Mouse (Mus musculus): ENCODE measurements around the gene Cirbp. TPM values are rescaled to one million over a fixed set of nuclear protein-coding genes. Genes with fewer than 3 reads are reported as not detected.

The Cirbp gene
- total RNA-seq (2023) = 10 to 100 TPM; 46.0 to 76.6 TPM

GRCm38 (mm10) chr10:80165392-80166128 lies at the start of gene Cirbp:
Gene Cirbp (plus strand): TSS chr10:80165985.

GRCm38 (mm10) chr10:80138553-80139438 lies 27.0 kb upstream of the Cirbp start, which contains the start of gene Atp5d:
Gene Atp5d (plus strand): TSS chr10:80138632.

GRCm38 (mm10) chr10:80140666-80141035 lies 25.1 kb upstream of the Cirbp start, which contains the start of gene Cbarp:
Gene Cbarp (minus strand): TSS chr10:80140835.

GRCm38 (mm10) chr10:80147719-80148601 lies 17.8 kb upstream of the Cirbp start, which contains the start of gene Midn:
Gene Midn (plus strand): TSS chr10:80148272.

GRCm38 (mm10) chr10:80172527-80173292 lies 6.9 kb downstream of the Cirbp start, which contains the start of gene 1600002K03Rik:
Gene 1600002K03Rik (plus strand): TSS chr10:80172944.

GRCm38 (mm10) chr10:80179068-80180051 lies 13.6 kb downstream of the Cirbp start, which contains the start of gene Efna2:
Gene Efna2 (plus strand): TSS chr10:80179482.

Other genes with a start within 250 kb of the Cirbp start
- 1 to 10 TPM; 1.1 to 1.5 TPM for gene Kiss1r, start 249.0 kb upstream of the Cirbp start, total RNA-seq (2023)
- gene R3hdm4, start 244.8 kb upstream of the Cirbp start, total RNA-seq (2023) = 100 to 1,000 TPM; 103 to 108 TPM
- 10 to 100 TPM; 72.0 to 93.0 TPM for gene Arid3a, start 238.9 kb upstream of the Cirbp start, total RNA-seq (2023)
- 10 to 100 TPM; 14.9 to 15.3 TPM for gene Wdr18, start 205.8 kb upstream of the Cirbp start, total RNA-seq (2023)
- not detected for gene Grin3b, start 195.3 kb upstream of the Cirbp start, total RNA-seq (2023)
- 100 to 1,000 TPM; 159 to 170 TPM for gene Tmem259, start 181.7 kb upstream of the Cirbp start, total RNA-seq (2023)
- gene Cnn2, start 177.4 kb upstream of the Cirbp start, total RNA-seq (2023) = 100 to 1,000 TPM; 264 to 285 TPM
- gene Abca7, start 169.5 kb upstream of the Cirbp start, total RNA-seq (2023) = 100 to 1,000 TPM; 123 to 126 TPM
- gene Arhgap45, start 149.3 kb upstream of the Cirbp start, total RNA-seq (2023) = 100 to 1,000 TPM; 445 to 469 TPM
- gene Polr2e, start 126.2 kb upstream of the Cirbp start, total RNA-seq (2023) = 10 to 100 TPM; 70.3 to 88.5 TPM
- gene Gpx4, start 118.8 kb upstream of the Cirbp start, total RNA-seq (2023) = 100 to 1,000 TPM; 295 to 325 TPM
- 100 to 1,000 TPM; 221 to 224 TPM for gene Sbno2, start 60.4 kb upstream of the Cirbp start, total RNA-seq (2023)
- gene Stk11, start 50.2 kb upstream of the Cirbp start, total RNA-seq (2023) = 100 to 1,000 TPM; 122 to 129 TPM
- gene Atp5d, start 27.4 kb upstream of the Cirbp start, total RNA-seq (2023) = 100 to 1,000 TPM; 165 to 182 TPM
- gene Cbarp, start 25.1 kb upstream of the Cirbp start, total RNA-seq (2023) = 1 to 10 TPM; 3.7 to 4.5 TPM
- 100 to 1,000 TPM; 150 to 162 TPM for gene Midn, start 17.7 kb upstream of the Cirbp start, total RNA-seq (2023)
- gene 1600002K03Rik, start 7.0 kb downstream of the Cirbp start, total RNA-seq (2023) = 10 to 100 TPM; 11.8 to 19.2 TPM
- under 1 TPM; 0.24 to 0.49 TPM for gene Efna2, start 13.5 kb downstream of the Cirbp start, total RNA-seq (2023)
- 10 to 100 TPM; 36.1 to 46.4 TPM for gene Mum1, start 60.4 kb downstream of the Cirbp start, total RNA-seq (2023)
- gene Ndufs7, start 83.1 kb downstream of the Cirbp start, total RNA-seq (2023) = 10 to 100 TPM; 70.2 to 74.7 TPM
- 10 to 100 TPM; 12.4 to 13.8 TPM for gene Gamt, start 95.0 kb downstream of the Cirbp start, total RNA-seq (2023)
- gene Dazap1, start 95.5 kb downstream of the Cirbp start, total RNA-seq (2023) = 10 to 100 TPM; 83.2 to 97.3 TPM
- 1,000 to 10,000 TPM; 1,532 to 1,602 TPM for gene Rps15, start 126.5 kb downstream of the Cirbp start, total RNA-seq (2023)
- under 1 TPM in 1 of 2 experiments, not detected in 1; 0.06 TPM for gene Apc2, start 130.0 kb downstream of the Cirbp start, total RNA-seq (2023)
- 10 to 100 TPM; 26.6 to 30.0 TPM for gene 2310011J03Rik, start 154.6 kb downstream of the Cirbp start, total RNA-seq (2023)
- gene Pcsk4, start 163.5 kb downstream of the Cirbp start, total RNA-seq (2023) = not detected
- gene Reep6, start 164.0 kb downstream of the Cirbp start, total RNA-seq (2023) = not detected
- under 1 TPM; 0.63 to 0.64 TPM for gene Adamtsl5, start 182.4 kb downstream of the Cirbp start, total RNA-seq (2023)
- gene Plk5, start 190.5 kb downstream of the Cirbp start, total RNA-seq (2023) = not detected
- 1 to 10 TPM; 9.4 to 9.6 TPM for gene Mex3d, start 221.7 kb downstream of the Cirbp start, total RNA-seq (2023)
- 10 to 100 TPM; 51.5 to 54.6 TPM for gene Mbd3, start 233.6 kb downstream of the Cirbp start, total RNA-seq (2023)
- 10 to 100 TPM; 87.0 to 91.8 TPM for gene Uqcr11, start 240.8 kb downstream of the Cirbp start, total RNA-seq (2023)